Mouse (Mus musculus) kidney, adult 11 months (tissue): ENCODE measurements around the gene Gm5114.
"Not testable (repeated sequence)": the region's sequence is repeated elsewhere in the genome, so short reads cannot be mapped to it uniquely, and the experiment has no call there.

Experiments used
- DNase-seq: peaks from one replicate; pipeline ENCODE4 v3.0.0; 2022

The Gm5114 gene

GRCm38 (mm10) chr7:39413060-39413459 is at the start of gene Gm5114:
Gene Gm5114 (minus strand): TSS chr7:39413160.
- not testable (repeated sequence) for DNase-seq

- DNase-seq: peak; percentile 11
Measured at GRCm38 (mm10) chr7:39455806-39456205, 42.8 kb upstream of the Gm5114 start.

DNA sequence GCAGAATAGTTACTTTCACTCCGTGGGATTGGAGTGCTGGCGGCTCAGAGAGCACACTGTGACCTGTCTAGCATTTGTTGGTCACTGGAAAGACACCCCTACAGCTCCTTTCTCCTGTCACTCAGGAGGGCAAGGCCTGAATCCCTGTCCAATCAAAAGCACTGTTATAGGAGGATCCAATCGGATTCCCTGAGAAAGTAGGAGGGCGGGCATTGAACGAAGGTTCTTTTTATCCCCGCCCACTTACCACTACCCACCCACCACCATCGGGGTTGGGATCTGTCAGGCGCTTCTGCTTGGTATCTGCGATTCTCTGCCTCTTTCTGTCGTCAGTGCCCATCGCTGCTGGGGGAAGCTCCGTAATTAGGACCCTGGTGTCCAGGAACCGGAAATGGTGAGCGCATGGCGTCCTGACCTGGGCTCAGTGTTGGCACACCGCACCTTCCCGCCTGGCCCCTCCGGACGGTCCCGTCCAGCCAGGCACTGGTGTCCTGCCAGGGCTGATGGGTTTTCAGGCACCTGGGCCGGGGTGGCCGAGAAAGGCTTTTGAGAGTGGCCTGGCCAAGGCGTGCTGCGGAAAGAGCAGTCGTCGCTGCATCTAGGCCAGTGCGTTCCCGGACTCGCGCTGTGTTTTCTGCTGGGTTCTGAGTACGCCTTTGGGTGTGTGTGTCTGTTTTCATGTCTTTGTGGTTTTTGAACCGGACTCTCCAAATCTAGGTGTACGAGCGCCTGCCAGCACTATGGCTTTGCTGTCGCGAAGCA is 36.5 kb upstream of the Gm5114 start:
- peak; percentile 92 for DNase-seq

GRCm38 (mm10) chr7:39448626-39449242 is 35.8 kb upstream of the Gm5114 start:
- DNase-seq: peak; percentile 12

- no peak for DNase-seq
Measured at GRCm38 (mm10) chr7:39441237-39441636, 28.3 kb upstream of the Gm5114 start.

- DNase-seq: no peak
Measured at GRCm38 (mm10) chr7:39440362-39440761, 27.4 kb upstream of the Gm5114 start.
